24 mouse cellular contexts compared by ENCODE assay signal in the genomic region with DNA sequence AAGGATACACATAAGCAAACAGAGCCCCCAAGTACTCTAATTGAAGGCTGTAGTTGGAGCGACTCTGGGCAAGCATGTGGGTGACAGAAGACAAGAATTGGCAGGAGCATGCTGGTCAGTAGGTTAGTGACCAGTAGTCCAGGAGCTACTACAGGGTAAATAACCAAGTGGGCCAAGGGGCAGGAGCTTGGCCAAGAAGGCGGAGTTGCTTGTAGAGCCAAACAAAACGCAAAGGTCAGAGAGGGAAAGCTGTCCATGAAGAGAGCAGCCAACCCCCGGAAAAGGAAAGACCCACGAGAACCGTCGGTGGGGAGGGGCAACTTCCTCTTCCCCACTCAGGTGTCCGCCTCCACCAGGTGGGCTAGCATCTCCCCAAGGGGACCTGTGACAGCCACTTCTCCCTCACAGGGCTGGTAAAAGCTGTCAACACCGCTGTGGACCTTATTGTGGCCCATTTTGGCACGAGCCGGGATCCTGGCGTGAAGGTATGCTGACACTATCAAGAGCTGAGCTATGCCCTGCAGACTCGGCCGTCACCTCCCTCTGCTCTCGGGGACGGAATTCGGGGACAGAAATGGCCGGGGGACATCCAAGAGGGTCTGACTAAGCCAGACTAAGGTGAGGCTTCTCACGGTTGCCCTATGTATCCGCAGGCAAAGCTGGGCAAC. TPM values are rescaled to one million over a fixed set of nuclear protein-coding genes. Genes with fewer than 3 reads are reported as not detected.
DNase-seq lines count a peak whose midpoint lies in the region; ATAC-seq lines count a peak whose summit lies in the region.
"Had no signal": no experiment of that assay in that cellular context is flagged by ENCODE, and none has a peak within 500 bp of the region (broad histone marks: within the 10 kb centered on the region; RNA-seq: fewer than 3 reads in every experiment).

No protein-coding gene starts in this region.

- no peaks in the 10 kb centered on the region for H3K9me3 ChIP-seq in hindbrain, embryonic 11.5 days (ENCODE audit: control insufficient read depth, low read length)
- H3K9me3 ChIP-seq: forebrain, embryonic 13.5 days; hindbrain, embryonic 13.5 days; lung, embryonic 15.5 days; neural tube, embryonic 15.5 days had no signal

- H3K4me2 ChIP-seq in hindbrain, embryonic 11.5 days (replicated peaks; ENCODE audit: low read depth, low read length): no peak overlapping the region
- H3K4me2 ChIP-seq: forebrain, embryonic 13.5 days; hindbrain, embryonic 13.5 days; lung, embryonic 15.5 days; neural tube, embryonic 15.5 days had no signal

- ATAC-seq in hindbrain, embryonic 11.5 days (ENCODE audit: low FRiP score): no peak
- ATAC-seq: forebrain, embryonic 13.5 days; inflammation-experienced regulatory T-cells, adult 6 months; midbrain, embryonic 16.5 days had no signal

- H3K9ac ChIP-seq in hindbrain, embryonic 11.5 days (ENCODE audit: low read depth, low read length): no peak overlapping the region
- H3K9ac ChIP-seq: forebrain, embryonic 13.5 days; hindbrain, embryonic 13.5 days; lung, embryonic 15.5 days; neural tube, embryonic 15.5 days had no signal

- intact Hi-C loops in heart, postnatal 14 days (cut with DNase I): loop anchor here (5.0 kb wide), 1 partner anchor 376 kb away; a partner anchor contains a TSS

- peaks cover 10% of the 10 kb centered on the region; the same call in 1 of the 2 replicates for H3K36me3 ChIP-seq in hindbrain, embryonic 11.5 days (ENCODE audit: control insufficient read depth, insufficient read depth, low read length)

- peaks cover 6% of the 10 kb centered on the region; the same call in 1 of the 2 replicates for H3K4me1 ChIP-seq in hindbrain, embryonic 11.5 days (replicated peaks; ENCODE audit: control insufficient read depth, insufficient read depth, low read length)

- H3K4me3 ChIP-seq in hindbrain, embryonic 11.5 days (ENCODE audit: low read depth, low read length): no peak overlapping the region
- H3K4me3 ChIP-seq: forebrain, embryonic 13.5 days; hindbrain, embryonic 13.5 days; layer of hippocampus, adult 2 months; lung, embryonic 15.5 days; neural tube, embryonic 15.5 days had no signal

- DNase-seq in adrenal gland, adult 2 months: peak; percentile 66
- DNase-seq in adrenal gland, postnatal 36 days: no peak
- DNase-seq in heart, adult 18-20 months: peak; percentile 77 to 79
- DNase-seq in heart, postnatal 14 days: no peak
- DNase-seq in kidney, adult 8-10 months: peak; percentile 83 to 89
- DNase-seq in kidney, postnatal 4 days: no peak
- peak; percentile 90 for DNase-seq in kidney, adult 9 months
- DNase-seq in hindbrain, embryonic 11.5 days (ENCODE audit: low spot score): no peak
- DNase-seq: cerebellum, adult 9-10 months; layer of hippocampus, postnatal 36 days; lung, postnatal 4 days; right cerebral cortex, postnatal 25 days; thymus, adult 2 months had no signal

- peaks cover 47% of the 10 kb centered on the region for H3K27me3 ChIP-seq in hindbrain, embryonic 11.5 days (ENCODE audit: control insufficient read depth, insufficient read depth, low read length)

- 89% methylated on average over 19 of the region's 20 CpGs for WGBS in hindbrain, embryonic 11.5 days

- H3K27ac ChIP-seq in hindbrain, embryonic 11.5 days (ENCODE audit: low read depth, low read length): no peak overlapping the region
- H3K27ac ChIP-seq: forebrain, embryonic 13.5 days; hindbrain, embryonic 13.5 days; layer of hippocampus, adult 2 months; lung, embryonic 15.5 days; neural tube, embryonic 15.5 days had no signal

RNA-seq across cellular contexts. Expression of a gene that starts 5.5 kb away (rescaled TPM):
- not detected for total RNA-seq in adrenal gland, adult 2 months (2021)
- polyA plus RNA-seq in adrenal gland, adult 2 months (2012; rRNA removed): 0.52 TPM in 1 of 2 replicates, not detected in the other
- total RNA-seq in adrenal gland, postnatal 36 days (2021): under 1 TPM in 1 of 2 experiments, not detected in 1; 0.92 TPM
- total RNA-seq in heart, adult 18-20 months (2021): under 1 TPM in 1 of 2 experiments, not detected in 1; 0.26 TPM
- total RNA-seq in heart, postnatal 14 days (2021): under 1 TPM in 1 of 2 experiments, not detected in 1; 0.38 TPM
- 0.26 and 0.70 TPM in 2 replicates for polyA plus RNA-seq in hindbrain, embryonic 11.5 days (2014; fragmentation: Nextera tagmentation; extraction: Ambion mirVana)
- total RNA-seq: common myeloid progenitor, adult 5-6 weeks; granulocyte monocyte progenitor cell, adult 5-6 weeks had no signal
- polyA plus RNA-seq: embryonic facial prominence, embryonic 11.5 days; inflammation-experienced regulatory T-cells, adult 6 months; spleen, adult 2 months had no signal

RNA-seq across cellular contexts. Expression of a gene that starts 18.3 kb away (rescaled TPM):
- total RNA-seq in adrenal gland, adult 2 months (2021): 10 to 100 TPM; 60.1 to 73.3 TPM
- polyA plus RNA-seq in adrenal gland, adult 2 months (2012; rRNA removed): 124 and 142 TPM in 2 replicates
- total RNA-seq in adrenal gland, postnatal 36 days (2021): 10 to 100 TPM; 52.2 to 65.5 TPM
- 10 to 100 TPM; 30.8 to 32.7 TPM for total RNA-seq in heart, adult 18-20 months (2021)
- 10 to 100 TPM; 32.3 to 35.7 TPM for total RNA-seq in heart, postnatal 14 days (2021)
- 9.1 and 10.1 TPM in 2 replicates for polyA plus RNA-seq in hindbrain, embryonic 11.5 days (2014; fragmentation: Nextera tagmentation; extraction: Ambion mirVana)

RNA-seq across cellular contexts. Expression of a gene that starts 31.0 kb away (rescaled TPM):
- 1 to 10 TPM; 3.0 to 3.3 TPM for total RNA-seq in adrenal gland, adult 2 months (2021)
- polyA plus RNA-seq in adrenal gland, adult 2 months (2012; rRNA removed): 3.3 and 3.7 TPM in 2 replicates
- 1 to 10 TPM; 2.7 to 3.4 TPM for total RNA-seq in adrenal gland, postnatal 36 days (2021)
- total RNA-seq in heart, adult 18-20 months (2021): 1 to 10 TPM in 1 of 2 experiments, under 1 TPM in 1; 0.82 to 4.7 TPM
- under 1 TPM; 0.59 to 0.88 TPM for total RNA-seq in heart, postnatal 14 days (2021)
- polyA plus RNA-seq in hindbrain, embryonic 11.5 days (2014; fragmentation: Nextera tagmentation; extraction: Ambion mirVana): 3.0 and 3.7 TPM in 2 replicates
- total RNA-seq: layer of hippocampus, adult 2 months; layer of hippocampus, postnatal 36 days had no signal

RNA-seq across cellular contexts. Expression of a gene that starts 41.6 kb away (rescaled TPM):
- 10 to 100 TPM; 38.0 to 44.3 TPM for total RNA-seq in adrenal gland, adult 2 months (2021)
- 37.9 and 49.6 TPM in 2 replicates for polyA plus RNA-seq in adrenal gland, adult 2 months (2012; rRNA removed)
- total RNA-seq in adrenal gland, postnatal 36 days (2021): 10 to 100 TPM; 37.2 to 50.1 TPM
- total RNA-seq in heart, adult 18-20 months (2021): 10 to 100 TPM; 50.5 to 53.9 TPM
- total RNA-seq in heart, postnatal 14 days (2021): 10 to 100 TPM; 43.8 to 51.1 TPM
- 15.8 and 19.1 TPM in 2 replicates for polyA plus RNA-seq in hindbrain, embryonic 11.5 days (2014; fragmentation: Nextera tagmentation; extraction: Ambion mirVana)
- polyA plus RNA-seq: inflammation-experienced regulatory T-cells, adult 6 months had no signal

Comparison
In these comparisons a context has a peak if more than half of its experiments do, and no peak if none do; other contexts are left out.
1. DNase-seq: peak in adrenal gland, adult 2 months (single experiment), heart, adult 18-20 months (2 of 2), kidney, adult 8-10 months (2 of 2) and kidney, adult 9 months (single experiment); none in adrenal gland, postnatal 36 days (0 of 2), heart, postnatal 14 days (0 of 2), kidney, postnatal 4 days (0 of 2) and hindbrain, embryonic 11.5 days (single experiment).